Mouse (Mus musculus) embryo, embryonic 11 days (tissue): Measurements from ENCODE around the gene Eva1c.
A peak's percentile ranks its signal among the peaks of the same experiment; 100 is the strongest.

Experiments
- DNase-seq: peaks from one replicate; pipeline ENCODE4 v3.0.0-alpha.2; 2015

Gene Eva1c

GRCm38 (mm10) chr16:90924606-90925370, 98.3 kb downstream of the Eva1c start:
- no peak for DNase-seq

DNA sequence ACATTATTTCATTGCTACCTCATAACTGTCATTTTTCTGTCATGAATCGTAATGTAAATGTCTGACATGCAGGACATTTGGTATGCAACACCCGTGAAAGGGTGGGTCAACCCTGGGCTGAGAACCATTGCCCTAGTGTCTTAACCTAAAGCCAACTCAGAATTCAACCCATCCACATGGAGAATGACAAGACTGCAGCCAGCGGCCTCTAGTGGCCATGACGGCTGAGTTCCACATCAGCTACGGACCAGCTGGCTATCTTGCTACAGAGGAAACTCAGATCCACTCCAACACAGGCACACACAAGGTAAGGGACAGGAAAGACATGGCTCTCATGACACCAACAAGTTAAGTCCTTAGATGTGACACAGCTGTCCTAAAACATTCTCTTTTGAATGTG, 98.9 kb downstream of the Eva1c start:
- peak; percentile 82 for DNase-seq

GRCm38 (mm10) chr16:90927446-90927845, 100.9 kb downstream of the Eva1c start:
- DNase-seq, result no peak

GRCm38 (mm10) chr16:90933534-90934176, 107.1 kb downstream of the Eva1c start:
- DNase-seq, result no peak

- peak; percentile 77 for DNase-seq
Observed at GRCm38 (mm10) chr16:90934193-90934686, 107.7 kb downstream of the Eva1c start.

DNA sequence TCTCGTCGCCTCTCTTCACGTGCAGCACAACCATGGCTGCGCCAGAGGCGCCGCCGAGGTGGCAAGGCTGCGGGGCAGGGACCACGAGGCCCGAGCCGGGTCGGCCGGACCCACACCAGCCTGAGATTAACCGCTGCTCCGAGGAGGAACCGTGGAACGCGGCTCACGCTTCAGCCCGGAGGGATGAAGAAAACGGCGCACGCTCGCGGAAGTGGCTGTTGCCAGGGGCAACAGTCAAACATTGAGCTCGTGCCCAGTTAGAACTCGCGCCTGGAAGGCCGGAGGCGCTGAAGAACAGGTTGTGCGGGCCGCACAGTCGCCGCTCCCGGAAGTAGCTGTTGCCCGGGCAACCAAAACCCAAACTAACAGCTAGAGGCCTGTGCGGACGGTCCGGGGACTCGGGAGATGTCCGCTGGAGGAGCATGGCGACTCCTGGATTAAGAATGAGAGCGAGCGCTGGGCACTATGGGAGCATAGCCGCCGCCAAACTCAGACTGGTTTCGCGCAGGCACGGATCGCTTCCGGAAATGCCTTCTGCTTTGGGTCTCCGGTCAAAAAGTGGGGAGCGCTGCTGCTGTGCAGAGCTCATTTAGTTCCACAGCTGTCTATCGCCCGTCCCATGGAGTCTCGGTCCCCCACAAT, 108.3 kb downstream of the Eva1c start, which contains the start of gene Cfap298:
Cfap298 (minus strand) TSS at position 428 of the 642 bp plus-strand sequence.
- DNase-seq, result peak; percentile 99

- no peak for DNase-seq
Observed at GRCm38 (mm10) chr16:90941246-90941645, 114.7 kb downstream of the Eva1c start.

DNA sequence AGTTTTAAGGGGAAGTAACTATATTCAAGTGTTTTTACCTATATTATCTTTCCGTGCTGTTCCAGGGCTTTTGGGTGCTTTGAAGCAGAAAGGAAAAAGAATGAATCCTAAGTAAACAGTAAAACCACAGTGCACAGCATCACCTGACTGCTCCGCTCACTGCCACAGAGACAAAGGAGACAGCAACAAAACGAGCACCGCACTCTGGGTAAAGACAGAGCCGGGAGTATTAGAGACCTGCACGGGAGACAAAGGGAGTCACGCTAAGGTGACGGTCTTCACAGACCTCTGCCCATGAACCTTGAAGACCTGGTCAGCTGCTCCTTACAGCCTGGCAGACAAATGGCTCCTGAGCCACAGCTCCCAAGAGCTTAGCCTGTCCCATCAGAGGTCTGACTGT, 120.5 kb downstream of the Eva1c start:
- no peak for DNase-seq

DNA sequence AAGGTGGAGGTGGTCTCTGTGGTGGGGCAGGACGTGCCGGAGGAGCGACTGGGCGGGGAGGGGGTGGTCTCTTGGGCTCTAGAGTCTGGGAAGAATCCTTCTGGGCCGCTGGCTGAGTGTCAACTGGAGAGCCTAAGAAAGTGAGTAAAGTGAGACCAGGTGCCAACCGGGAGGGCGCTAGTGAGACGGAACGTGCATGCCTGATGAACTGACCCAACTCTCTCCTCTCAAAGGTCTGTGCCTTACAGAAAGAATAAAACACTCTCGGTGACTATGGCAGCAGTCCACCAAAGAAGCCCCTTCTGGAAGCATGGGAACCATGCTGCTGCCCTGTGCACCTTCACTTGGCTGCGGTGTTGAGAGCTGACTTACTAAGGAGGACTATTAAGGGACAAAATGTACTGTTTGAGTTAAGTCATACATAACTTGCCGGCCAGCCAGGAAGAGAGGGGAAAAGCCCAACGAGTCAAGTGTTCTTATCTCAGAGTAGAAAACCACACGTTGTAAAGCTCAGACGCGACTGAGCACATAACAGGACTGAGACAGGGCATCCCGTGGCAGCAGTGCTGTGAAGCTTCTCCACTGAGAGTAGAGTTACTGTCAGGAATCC, 123.9 kb downstream of the Eva1c start:
- DNase-seq, result peak; percentile 14

DNA sequence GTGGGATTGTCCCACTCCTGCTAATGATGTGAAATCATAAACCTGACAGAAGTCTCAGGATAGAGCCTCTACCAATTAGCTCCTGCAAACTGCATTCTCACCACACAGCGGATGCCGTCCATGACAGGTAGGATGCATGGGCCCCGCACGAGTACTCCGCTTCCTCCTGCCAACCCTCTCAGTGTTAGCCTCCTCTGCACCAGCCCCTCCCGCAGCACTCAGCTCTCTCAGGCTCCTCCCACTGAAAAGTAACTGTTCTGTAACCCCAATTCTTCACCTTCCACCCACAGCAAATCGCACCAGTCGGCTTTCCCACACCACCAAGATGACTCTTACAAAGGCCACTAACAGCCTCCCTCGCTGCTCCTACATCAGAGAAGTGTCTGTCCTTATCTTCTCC, 126.6 kb downstream of the Eva1c start:
- DNase-seq, result no peak

DNA sequence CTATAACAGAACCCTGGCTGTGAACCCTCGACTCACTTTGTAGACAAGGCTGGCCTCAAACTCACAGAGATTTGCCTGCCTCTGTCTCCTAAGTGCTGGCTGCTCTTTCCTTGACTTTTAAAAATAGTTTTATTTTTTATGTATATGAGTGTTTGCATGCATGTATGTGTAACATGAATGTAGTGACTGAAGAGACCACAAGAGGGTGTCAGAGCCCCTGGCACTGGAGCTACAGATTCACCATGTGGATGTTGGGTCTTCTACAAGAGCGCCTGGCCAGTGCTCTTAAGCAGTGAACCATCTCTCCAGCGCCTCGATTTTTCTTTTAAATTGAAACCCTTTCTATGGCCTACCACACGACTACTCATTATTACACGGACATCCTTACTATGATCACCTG, 127.3 kb downstream of the Eva1c start:
- no peak for DNase-seq
